Mouse (Mus musculus) limb, embryonic 14.5 days (tissue): ENCODE data around the gene Gm28053. TPM values are rescaled to one million over a fixed set of nuclear protein-coding genes. Genes with fewer than 3 reads are reported as not detected.

Experiments used
- ATAC-seq: fragments of 200-750 bp; cut with Nextera tagmentation; 2 replicates; pipeline ENCODE4 v1.8.0; 2017; ENCODE audit warnings: low read depth, moderate number of reproducible peaks, moderate TSS enrichment; ENCODE audit not compliant: low FRiP score
- DNase-seq: peaks from one replicate; pipeline ENCODE4 v3.0.0-alpha.2; 2015; ENCODE audit warnings: low spot score
- H3K27ac ChIP-seq: fragments of 300-500 bp; sonication (generic); replicated peaks from 2 replicates; pipeline ENCODE4 v1.5.1; 2014; ENCODE audit warnings: low read depth, mild to moderate bottlenecking, low read length, moderate library complexity, mixed read lengths
- H3K27me3 ChIP-seq: fragments of 300-500 bp; sonication (generic); 2 replicates; pipeline ENCODE4 v1.6.1; 2014; ENCODE audit warnings: low read length, mixed read lengths; ENCODE audit not compliant: control insufficient read depth, insufficient read depth
- H3K36me3 ChIP-seq: fragments of 300-500 bp; sonication (generic); 2 replicates; pipeline ENCODE4 v1.6.1; 2014; ENCODE audit warnings: mild to moderate bottlenecking, low read length, moderate library complexity, mixed read lengths; ENCODE audit not compliant: control insufficient read depth, insufficient read depth
- H3K4me1 ChIP-seq: fragments of 300-500 bp; sonication (generic); 2 replicates; pipeline ENCODE4 v1.6.1; 2014; ENCODE audit warnings: antibody characterized with exemption, low read length, mixed read lengths; ENCODE audit not compliant: control insufficient read depth, insufficient read depth
- H3K4me2 ChIP-seq: fragments of 300-500 bp; sonication (generic); replicated peaks from 2 replicates; pipeline ENCODE4 v1.6.1; 2014; ENCODE audit warnings: low read depth, mild to moderate bottlenecking, low read length, moderate library complexity; ENCODE audit not compliant: severe bottlenecking
- H3K4me3 ChIP-seq: fragments of 300-500 bp; sonication (generic); replicated peaks from 2 replicates; pipeline ENCODE4 v1.5.1; 2014; ENCODE audit warnings: low read length
- H3K9ac ChIP-seq: fragments of 300-500 bp; sonication (generic); 2 replicates; pipeline ENCODE4 v1.6.1; 2014; ENCODE audit warnings: mild to moderate bottlenecking, low read depth, low read length, moderate library complexity; ENCODE audit not compliant: severe bottlenecking
- H3K9me3 ChIP-seq: fragments of 300-500 bp; sonication (generic); 2 replicates; pipeline ENCODE4 v1.6.1; 2016; ENCODE audit warnings: low read length; ENCODE audit not compliant: control insufficient read depth
- POLR2A ChIP-seq: fragments of 200-500 bp; IDR thresholded peaks from 2 replicates; pipeline ENCODE4 v1.8.0; 2012; ENCODE audit warnings: inconsistent platforms, mild to moderate bottlenecking, moderate library complexity, borderline replicate concordance; ENCODE audit not compliant: insufficient read depth, insufficient read length; ENCODE audit errors: extremely low read depth
- WGBS: fragments of 180-500 bp; shearing (Covaris S2); extraction: QIAGEN DNeasy Blood & Tissue Kit; methylation state at CpG from one replicate; pipeline ENCODE4 v1.1.7; 2014; 5-methylcytosine and 5-hydroxymethylcytosine counted together
- polyA plus RNA-seq, 2 experiments: library from polyadenylated mRNA; depleted of rRNA in 1 of 2; stranded (reverse) in 1 of 2; unstranded in 1 of 2; fragments of >200 nt; fragmentation: Nextera tagmentation in 1 of 2; extraction: Ambion mirVana in 1 of 2; gene quantifications; 2 replicates each; pipeline versions ENCODE4 v1.2.1 to v1.2.3; 2012 to 2014

The Gm28053 gene
- polyA plus RNA-seq, 2 experiments: 0.82 to 1.2 TPM

DNA sequence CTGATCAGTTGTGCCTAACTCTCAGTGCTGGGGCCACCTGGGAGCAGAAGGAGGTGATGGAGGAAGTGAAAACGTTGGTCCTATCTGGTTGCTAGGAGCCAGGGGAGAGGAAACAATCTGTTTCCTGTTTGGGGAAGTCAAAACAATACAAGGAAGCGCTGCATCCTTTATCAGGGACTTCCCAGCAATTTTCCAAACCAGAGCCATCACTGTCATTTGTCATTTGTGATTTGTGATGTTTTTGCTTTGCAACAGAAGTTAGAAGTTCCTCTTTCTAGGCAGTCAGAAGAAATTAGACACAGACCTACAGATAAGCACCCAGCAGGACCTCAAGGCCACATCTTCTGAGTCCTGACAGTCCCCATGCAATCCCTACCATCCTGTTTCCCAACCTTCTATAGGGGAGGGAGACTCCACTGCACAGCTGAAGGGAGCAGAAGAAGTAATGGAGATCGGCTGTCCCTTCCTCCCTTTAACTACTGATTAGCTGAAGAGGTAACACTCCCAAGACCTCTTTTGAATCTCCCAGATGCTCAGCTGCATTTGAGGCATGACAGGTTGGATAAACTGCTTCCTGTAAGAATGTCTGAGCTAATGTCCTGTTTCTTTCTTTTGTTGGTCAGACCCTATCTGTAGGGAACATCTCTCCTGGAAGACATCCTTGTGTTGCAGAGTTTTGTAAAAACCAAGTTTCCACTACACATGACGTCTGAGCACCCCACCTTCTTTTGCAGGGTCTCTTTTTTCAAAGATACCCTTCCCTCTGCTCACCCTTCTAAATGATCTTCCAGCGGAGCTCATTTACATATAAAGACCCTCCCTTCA, 17.9 kb upstream of the Gm28053 start:
- DNase-seq: no peak
- no peaks in the 10 kb centered on the region for H3K27me3 ChIP-seq
- H3K9me3 ChIP-seq: no peaks in the 10 kb centered on the region
- H3K36me3 ChIP-seq: no peaks in the 10 kb centered on the region
- no peak overlapping the region; the same call in 1 of the 2 replicates for H3K27ac ChIP-seq
- ATAC-seq: no peak
- no peak overlapping the region for H3K4me2 ChIP-seq
- 59% methylated on average over 5 of the region's 5 CpGs for WGBS
- H3K4me1 ChIP-seq: no peaks in the 10 kb centered on the region
- H3K4me3 ChIP-seq: no peak overlapping the region
- no peak for TF ChIP-seq POLR2A
- no peak overlapping the region for H3K9ac ChIP-seq

DNA sequence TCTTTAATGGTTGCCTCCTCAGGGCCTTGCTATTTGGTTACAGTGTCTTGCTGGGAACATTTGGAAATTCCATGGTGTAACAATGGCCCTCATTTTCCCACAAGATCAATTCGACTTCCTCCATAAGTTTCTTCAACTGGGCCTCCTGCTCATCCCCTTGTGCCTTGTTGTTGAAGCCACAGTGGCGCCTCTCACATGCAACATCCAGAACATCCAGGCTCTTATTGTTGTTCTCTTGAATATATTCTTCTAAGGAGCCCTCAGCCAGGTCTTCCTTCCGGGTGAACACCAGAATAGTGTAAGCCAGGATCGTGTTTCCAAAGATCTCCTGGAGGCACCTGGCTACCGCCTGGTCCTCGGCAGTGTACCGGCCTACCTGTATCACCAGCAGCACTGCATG, 16.3 kb upstream of the Gm28053 start:
- H3K27ac ChIP-seq: no peak overlapping the region
- no peak for DNase-seq
- H3K4me2 ChIP-seq: no peak overlapping the region
- H3K27me3 ChIP-seq: no peaks in the 10 kb centered on the region
- H3K9ac ChIP-seq: no peak overlapping the region
- WGBS: 81% methylated on average over 7 of the region's 7 CpGs
- no peaks in the 10 kb centered on the region for H3K9me3 ChIP-seq
- no peak for TF ChIP-seq POLR2A
- H3K4me1 ChIP-seq: no peaks in the 10 kb centered on the region
- H3K36me3 ChIP-seq: no peaks in the 10 kb centered on the region
- no peak for ATAC-seq
- H3K4me3 ChIP-seq: no peak overlapping the region

DNA sequence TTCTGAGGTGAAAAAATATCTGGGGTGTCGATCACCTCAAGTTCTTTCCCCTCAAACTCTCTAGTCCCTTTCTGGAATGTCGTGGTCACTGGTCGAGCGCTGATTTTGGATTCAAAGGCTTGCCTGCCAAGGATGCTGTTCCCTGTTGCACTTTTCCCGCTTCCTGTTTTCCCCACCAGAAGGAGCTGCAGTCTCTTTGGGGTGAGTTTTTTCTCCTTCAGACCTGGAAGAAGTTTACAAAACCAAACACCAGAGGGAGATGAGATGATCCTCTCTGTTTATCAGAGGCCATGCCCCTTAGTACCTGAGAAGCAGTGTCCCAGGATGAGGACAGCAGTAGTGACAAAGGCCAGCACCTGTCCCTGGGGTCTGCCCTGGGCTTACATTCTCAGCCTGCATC, 15.8 kb upstream of the Gm28053 start:
- H3K4me3 ChIP-seq: no peak overlapping the region
- H3K9ac ChIP-seq: no peak overlapping the region
- whole genome bisulfite sequencing: 63% methylated on average over 5 of the region's 5 CpGs
- H3K4me1 ChIP-seq: no peaks in the 10 kb centered on the region
- H3K36me3 ChIP-seq: no peaks in the 10 kb centered on the region
- no peak overlapping the region for H3K4me2 ChIP-seq
- no peak for TF ChIP-seq POLR2A
- H3K9me3 ChIP-seq: no peaks in the 10 kb centered on the region
- H3K27ac ChIP-seq: no peak overlapping the region
- DNase-seq (no peak), ATAC-seq (no peak)
- no peaks in the 10 kb centered on the region for H3K27me3 ChIP-seq

DNA sequence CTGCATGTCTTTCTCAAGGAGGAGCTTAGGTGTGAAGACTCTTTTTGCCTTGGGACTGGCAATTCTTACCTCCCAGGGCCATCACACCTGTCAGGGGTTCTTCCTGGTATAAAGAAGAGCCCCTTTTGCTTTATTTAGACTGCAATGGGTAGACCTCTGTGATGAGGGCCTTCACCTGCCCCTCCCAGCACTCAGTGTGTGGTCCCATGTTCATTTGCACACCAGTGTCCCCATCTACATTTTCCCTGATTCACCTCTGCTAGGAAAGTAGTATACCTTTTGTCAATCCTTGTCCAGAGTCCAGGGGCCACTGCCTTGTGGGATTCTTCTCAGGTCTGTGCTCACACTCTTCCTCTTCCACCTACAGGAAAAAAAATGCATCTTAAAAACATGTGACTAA, 14.3 kb upstream of the Gm28053 start:
- H3K27ac ChIP-seq: no peak overlapping the region
- no peaks in the 10 kb centered on the region for H3K27me3 ChIP-seq
- H3K4me3 ChIP-seq: no peak overlapping the region
- H3K9me3 ChIP-seq: no peaks in the 10 kb centered on the region
- no peaks in the 10 kb centered on the region for H3K4me1 ChIP-seq
- H3K4me2 ChIP-seq: no peak overlapping the region
- no peaks in the 10 kb centered on the region for H3K36me3 ChIP-seq
- ATAC-seq (no peak), DNase-seq (no peak)
- no peak for TF ChIP-seq POLR2A
- no peak overlapping the region for H3K9ac ChIP-seq

DNA sequence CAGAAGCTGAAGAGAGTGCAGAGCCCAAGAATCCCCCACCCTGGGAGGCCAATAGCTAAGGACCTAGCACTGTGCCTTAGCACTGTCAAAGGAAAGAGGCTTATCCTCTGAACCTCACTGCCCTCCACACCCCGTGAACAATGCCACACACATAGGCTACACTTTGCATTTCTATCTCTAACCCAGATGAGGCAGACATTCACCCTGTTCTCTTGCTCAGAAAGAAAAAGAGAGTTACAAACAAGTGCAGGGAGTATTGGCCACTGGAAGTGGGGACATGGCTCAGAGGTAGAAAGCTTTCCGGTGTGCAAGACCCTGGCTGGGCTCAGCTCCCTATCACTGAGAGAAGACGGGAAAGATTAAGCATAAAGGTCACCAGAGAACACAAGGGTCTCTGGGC, 12.3 kb upstream of the Gm28053 start:
- H3K4me1 ChIP-seq: no peaks in the 10 kb centered on the region
- H3K36me3 ChIP-seq: no peaks in the 10 kb centered on the region
- no peak overlapping the region for H3K4me3 ChIP-seq
- no peak overlapping the region for H3K9ac ChIP-seq
- H3K4me2 ChIP-seq: no peak overlapping the region
- no peaks in the 10 kb centered on the region for H3K27me3 ChIP-seq
- WGBS: 72% methylated on average over 3 of the region's 3 CpGs
- ATAC-seq (no peak), DNase-seq (no peak)
- TF ChIP-seq POLR2A: no peak
- no peaks in the 10 kb centered on the region for H3K9me3 ChIP-seq
- no peak overlapping the region for H3K27ac ChIP-seq
